Mouse (Mus musculus) kidney, adult 2 months (tissue): Measurements from ENCODE around the gene Eif1.

Experiments used
- CTCF ChIP-seq: fragments of 200-500 bp; conservative IDR thresholded peaks from 2 replicates; pipeline ENCODE4 v1.5.1; 2011; ENCODE audit warnings: low read depth, mild to moderate bottlenecking, control low read depth, low read length, moderate library complexity, mixed read lengths; ENCODE audit not compliant: insufficient read depth, insufficient read length
- POLR2A ChIP-seq: fragments of 200-500 bp; IDR thresholded peaks from one replicate; pipeline ENCODE4 v1.6.1; 2011; ENCODE audit warnings: low read depth, low read length, control low read depth

DNA sequence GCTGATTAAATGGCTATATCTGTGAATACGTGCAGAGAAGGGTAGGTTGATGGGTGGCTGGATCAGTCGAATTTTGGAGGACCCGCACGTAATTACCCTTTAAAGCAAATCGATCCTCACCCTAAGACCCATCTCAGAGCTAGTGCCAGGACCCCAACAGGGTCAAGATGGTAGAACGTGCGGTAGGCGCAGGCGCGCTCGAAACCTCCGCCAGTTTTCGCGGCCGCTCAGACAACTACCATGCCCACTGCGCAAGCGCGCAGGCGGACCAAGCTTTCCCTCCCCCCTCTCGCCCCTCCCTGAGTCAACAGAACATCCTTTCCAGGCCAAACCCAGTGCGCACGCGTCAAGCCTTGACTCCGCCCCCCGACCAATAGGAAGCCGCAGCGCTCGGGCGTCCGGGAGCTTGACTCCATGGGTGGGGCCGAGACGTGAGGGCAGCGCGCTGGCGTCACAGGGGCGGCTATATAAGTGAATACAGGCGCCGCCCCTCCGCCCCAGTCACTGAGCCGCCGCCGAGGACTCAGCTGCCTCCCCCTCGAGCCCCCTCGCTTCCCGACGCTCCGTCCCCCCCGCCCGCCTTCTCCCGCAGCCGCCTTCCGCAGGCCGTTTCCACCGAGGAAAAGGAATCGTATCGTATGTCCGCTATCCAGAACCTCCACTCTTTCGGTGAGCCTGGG lies at the start of gene Eif1:
- TF ChIP-seq POLR2A = peak; percentile 44
- TF ChIP-seq CTCF = no peak
